Mouse (Mus musculus) liver, embryonic 12.5 days (tissue): ENCODE results near the gene Grik4. TPM values are rescaled to one million over a fixed set of nuclear protein-coding genes. Genes with fewer than 3 reads are reported as not detected.

Experiments used
- ATAC-seq: fragments of 200-750 bp; cut with Nextera tagmentation; 2 replicates; pipeline ENCODE4 v1.8.0; 2017; ENCODE audit warnings: moderate number of reproducible peaks, mild to moderate bottlenecking, moderate library complexity
- H3K27ac ChIP-seq: fragments of 300-500 bp; sonication (generic); 2 replicates; pipeline ENCODE4 v1.5.1; 2016; ENCODE audit warnings: mild to moderate bottlenecking
- H3K27me3 ChIP-seq: fragments of 300-500 bp; sonication (generic); replicated peaks from 2 replicates; pipeline ENCODE4 v1.6.1; 2016; ENCODE audit warnings: mild to moderate bottlenecking, moderate library complexity
- H3K36me3 ChIP-seq: fragments of 300-500 bp; sonication (generic); 2 replicates; pipeline ENCODE4 v1.6.1; 2016; ENCODE audit warnings: mild to moderate bottlenecking, moderate library complexity
- H3K4me1 ChIP-seq: fragments of 300-500 bp; sonication (generic); 2 replicates; pipeline ENCODE4 v1.6.1; 2016
- H3K4me2 ChIP-seq: fragments of 300-500 bp; sonication (generic); 2 replicates; pipeline ENCODE4 v1.6.1; 2016; ENCODE audit warnings: mild to moderate bottlenecking, moderate library complexity
- H3K4me3 ChIP-seq: fragments of 300-500 bp; sonication (generic); 2 replicates; pipeline ENCODE4 v1.5.1; 2016; ENCODE audit warnings: mild to moderate bottlenecking, moderate library complexity
- H3K9ac ChIP-seq: fragments of 300-500 bp; sonication (generic); 2 replicates; pipeline ENCODE4 v1.6.1; 2016; ENCODE audit warnings: mild to moderate bottlenecking, moderate library complexity
- H3K9me3 ChIP-seq: fragments of 300-500 bp; sonication (generic); replicated peaks from 2 replicates; pipeline ENCODE4 v1.6.1; 2016; ENCODE audit warnings: mild to moderate bottlenecking, moderate library complexity
- WGBS: fragments of 180-500 bp; shearing (Covaris S2); methylation state at CpG from one replicate; pipeline ENCODE4 v1.1.7; 2016; ENCODE audit not compliant: insufficient replicate concordance; 5-methylcytosine and 5-hydroxymethylcytosine counted together
- polyA plus RNA-seq: library from polyadenylated mRNA; unstranded; fragments of >200 nt; fragmentation: Nextera tagmentation; extraction: Ambion mirVana; gene quantifications from 2 replicates; pipeline ENCODE4 v1.2.1, GENCODE M21; 2016

The Grik4 gene
- polyA plus RNA-seq, 1 experiment from 2014 or later = 2.2 TPM

GRCm38 (mm10) chr9:42490589-42491382 lies 453.5 kb downstream of the Grik4 start:
- no peak overlapping the region for H3K27ac ChIP-seq
- no peak overlapping the region for H3K4me3 ChIP-seq

DNA sequence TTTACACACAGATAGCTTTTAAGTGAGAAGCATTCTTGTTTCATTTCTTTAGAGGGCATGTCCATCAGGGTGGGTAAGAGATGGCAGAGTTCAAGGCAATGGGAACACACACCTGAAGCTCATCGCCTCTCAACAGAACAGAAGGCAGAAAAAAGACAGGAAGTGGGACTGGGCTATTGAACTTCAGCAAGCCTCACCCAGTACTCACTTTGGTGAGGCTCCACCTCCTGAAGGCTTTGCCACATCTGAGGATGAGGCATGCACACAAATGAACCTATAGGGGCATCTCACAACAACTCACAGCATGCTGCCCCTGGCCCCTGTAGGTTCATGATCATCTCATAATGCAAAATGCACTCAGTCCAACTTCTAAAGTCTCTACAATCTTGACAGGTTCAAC lies 456.2 kb downstream of the Grik4 start:
- no peak for ATAC-seq
- Histone ChIP-seq H3K27ac (no peak overlapping the region), H3K4me1 (no peaks in the 10 kb centered on the region), H3K4me3 (no peak overlapping the region), H3K9me3 (no peaks in the 10 kb centered on the region), H3K36me3 (no peaks in the 10 kb centered on the region), H3K9ac (no peak overlapping the region), H3K27me3 (no peaks in the 10 kb centered on the region; the same call in none of the 2 replicates), H3K4me2 (no peak overlapping the region)
- WGBS = 61% methylated on average over 1 of the region's 1 CpGs

More at GRCm38 (mm10) chr9:42490589-42491382, 453.5 kb downstream of the Grik4 start:
- 74% methylated on average over 16 of the region's 16 CpGs for WGBS
- H3K36me3 ChIP-seq = no peaks in the 10 kb centered on the region
- no peak overlapping the region for H3K4me2 ChIP-seq
- no peaks in the 10 kb centered on the region for H3K4me1 ChIP-seq
- H3K27me3 ChIP-seq = no peaks in the 10 kb centered on the region; the same call in none of the 2 replicates
- H3K9me3 ChIP-seq = no peaks in the 10 kb centered on the region
- ATAC-seq = no peak
- H3K9ac ChIP-seq = no peak overlapping the region

- no peaks in the 10 kb centered on the region for H3K36me3 ChIP-seq
- ATAC-seq = no peak
- H3K9ac ChIP-seq = no peak overlapping the region
- 54% methylated on average over 4 of the region's 4 CpGs for WGBS
- H3K27me3 ChIP-seq = no peaks in the 10 kb centered on the region; the same call in none of the 2 replicates
- no peak overlapping the region for H3K4me2 ChIP-seq
- no peak overlapping the region for H3K4me3 ChIP-seq
- no peak overlapping the region for H3K27ac ChIP-seq
- H3K9me3 ChIP-seq = no peaks in the 10 kb centered on the region
- H3K4me1 ChIP-seq = no peaks in the 10 kb centered on the region
These were observed 457.4 kb downstream of the Grik4 start for GRCm38 (mm10) chr9:42486913-42487312.

DNA sequence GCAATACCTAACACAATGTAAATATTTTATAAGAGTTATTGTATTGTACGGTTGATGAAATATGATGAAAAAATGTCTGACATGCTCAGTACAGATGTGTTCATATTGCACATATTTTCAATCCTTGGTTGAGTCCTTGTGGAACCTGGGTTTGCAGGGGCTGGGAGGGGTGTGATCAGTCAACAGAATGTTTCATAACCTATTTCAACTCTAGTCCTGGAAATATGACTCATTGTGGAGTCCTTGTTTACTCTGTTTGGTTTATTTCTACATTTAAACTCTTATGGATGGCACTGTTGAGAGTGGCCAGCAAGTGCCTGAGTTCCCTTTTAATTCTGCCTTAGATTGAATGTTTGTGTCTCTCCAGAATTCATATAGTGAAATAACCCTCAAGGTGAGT lies 459.6 kb downstream of the Grik4 start:
- no peak overlapping the region for H3K4me2 ChIP-seq
- no peak for ATAC-seq
- WGBS = 83% methylated on average over 1 of the region's 1 CpGs

DNA sequence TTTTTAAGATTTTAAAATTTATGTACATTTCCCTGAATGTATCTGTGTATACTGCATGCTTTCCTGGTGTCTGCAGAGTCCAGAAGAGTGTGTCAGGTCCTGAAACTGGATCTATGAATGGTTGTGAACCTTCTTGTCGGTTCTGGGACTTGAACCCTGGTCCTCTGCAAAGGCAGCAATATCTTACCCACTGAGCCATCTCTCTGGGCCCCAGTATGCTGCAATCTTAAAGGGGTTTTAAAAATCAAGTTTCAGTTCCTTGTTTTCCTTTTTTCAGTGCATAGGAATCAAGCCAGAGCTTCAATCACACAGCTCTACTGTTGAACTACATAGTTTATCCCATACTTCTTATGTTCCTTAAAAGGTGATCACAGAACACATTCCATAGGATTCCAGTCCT lies 461.3 kb downstream of the Grik4 start:
- Histone ChIP-seq H3K36me3 (no peaks in the 10 kb centered on the region), H3K4me3 (no peak overlapping the region), H3K4me2 (no peak overlapping the region), H3K27me3 (no peaks in the 10 kb centered on the region; the same call in 1 of the 2 replicates), H3K9ac (no peak overlapping the region), H3K4me1 (no peaks in the 10 kb centered on the region), H3K27ac (no peak overlapping the region), H3K9me3 (no peaks in the 10 kb centered on the region)
- ATAC-seq = no peak
- WGBS = 50% methylated on average over 1 of the region's 1 CpGs

More for the DNA sequence above, 459.6 kb downstream of the Grik4 start:
- no peaks in the 10 kb centered on the region for H3K9me3 ChIP-seq
- no peak overlapping the region for H3K9ac ChIP-seq
- H3K27me3 ChIP-seq = no peaks in the 10 kb centered on the region; the same call in none of the 2 replicates
- no peaks in the 10 kb centered on the region for H3K36me3 ChIP-seq
- no peaks in the 10 kb centered on the region for H3K4me1 ChIP-seq
- no peak overlapping the region for H3K27ac ChIP-seq
- H3K4me3 ChIP-seq = no peak overlapping the region

DNA sequence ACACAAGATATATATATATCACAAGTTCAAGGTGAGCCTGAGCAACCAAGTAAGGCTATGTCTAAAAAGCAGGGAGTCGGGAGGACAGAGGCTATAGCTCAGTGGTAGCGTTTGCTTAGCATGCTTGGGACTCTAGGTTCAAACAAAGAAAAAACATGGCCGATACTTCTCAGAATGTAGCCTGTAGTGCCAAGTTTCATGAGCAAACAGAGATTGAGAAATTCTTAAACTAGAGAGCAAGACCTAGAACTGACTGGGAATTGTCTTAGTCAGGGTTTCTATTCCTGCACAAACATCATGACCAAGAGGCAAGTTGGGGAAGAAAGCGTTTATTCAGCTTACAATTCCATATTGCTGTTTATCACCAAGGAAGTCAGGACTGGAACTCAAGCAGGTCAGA lies 468.1 kb downstream of the Grik4 start:
- Histone ChIP-seq H3K4me3 (no peak overlapping the region), H3K36me3 (no peaks in the 10 kb centered on the region), H3K9me3 (no peaks in the 10 kb centered on the region), H3K9ac (no peak overlapping the region), H3K27me3 (no peaks in the 10 kb centered on the region), H3K4me2 (no peak overlapping the region), H3K27ac (no peak overlapping the region), H3K4me1 (peaks cover 29% of the 10 kb centered on the region)
- no peak for ATAC-seq
- WGBS = 59% methylated on average over 4 of the region's 4 CpGs

- peaks cover 8% of the 10 kb centered on the region for H3K36me3 ChIP-seq
- no peak overlapping the region for H3K9ac ChIP-seq
- no peak overlapping the region for H3K4me2 ChIP-seq
- H3K9me3 ChIP-seq = no peaks in the 10 kb centered on the region
- 18% methylated on average over 8 of the region's 8 CpGs for WGBS
- H3K27me3 ChIP-seq = no peaks in the 10 kb centered on the region
- ATAC-seq = peak; percentile 46
- no peak overlapping the region for H3K27ac ChIP-seq
- peaks cover 40% of the 10 kb centered on the region for H3K4me1 ChIP-seq
- H3K4me3 ChIP-seq = no peak overlapping the region
These were observed 470.0 kb downstream of the Grik4 start for GRCm38 (mm10) chr9:42474244-42474643.

DNA sequence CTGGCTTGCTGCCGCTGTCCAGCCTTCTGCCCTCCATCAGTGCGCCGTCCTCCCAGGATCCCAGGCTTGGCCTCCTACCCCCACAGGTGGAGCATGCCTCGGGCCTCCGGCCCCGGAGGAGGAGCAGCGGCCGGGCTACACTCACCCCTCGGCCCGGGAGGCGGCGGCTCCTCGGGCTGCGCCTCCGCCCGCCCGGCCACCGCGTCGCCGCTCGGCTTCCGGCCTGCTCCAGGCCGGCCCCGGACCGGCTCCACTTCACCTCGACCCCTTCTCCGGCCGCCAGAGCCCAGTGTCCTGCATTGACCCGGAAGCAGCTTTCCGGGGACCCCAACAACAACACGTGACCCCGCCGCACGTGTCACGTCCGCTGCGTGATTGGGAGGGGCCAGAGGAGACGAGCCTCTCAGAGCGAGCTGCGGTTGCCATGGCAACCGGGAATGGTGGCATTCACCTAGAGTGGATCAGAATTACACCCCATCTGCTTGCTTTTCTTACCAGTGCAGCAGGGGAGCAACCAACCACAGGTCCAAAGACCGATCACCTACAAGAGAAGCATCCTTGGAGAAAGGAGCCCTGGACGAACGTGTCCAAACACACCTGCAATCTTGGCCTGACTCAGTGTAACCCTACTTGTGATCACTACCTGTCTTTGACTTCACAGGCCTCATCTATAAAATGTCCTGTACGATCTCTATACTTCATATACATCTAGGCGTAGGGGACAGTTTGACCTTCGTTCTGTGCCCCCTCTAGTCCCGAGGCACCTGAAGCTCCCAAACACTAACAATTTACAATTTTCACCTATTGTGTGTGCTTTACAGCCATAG lies 472.2 kb downstream of the Grik4 start:
- Histone ChIP-seq H3K4me2 (peak overlapping the region; percentile 93), H3K9ac (peak overlapping the region; percentile 80), H3K4me3 (peak overlapping the region; percentile 91), H3K27ac (peak overlapping the region; percentile 90), H3K36me3 (peaks cover 9% of the 10 kb centered on the region), H3K9me3 (no peaks in the 10 kb centered on the region), H3K27me3 (no peaks in the 10 kb centered on the region), H3K4me1 (peaks cover 54% of the 10 kb centered on the region)
- ATAC-seq = peak; percentile 84
- WGBS = 7% methylated on average over 49 of the region's 49 CpGs

- Histone ChIP-seq H3K4me2 (peak overlapping the region; percentile 93), H3K27ac (peak overlapping the region; percentile 90), H3K27me3 (no peaks in the 10 kb centered on the region), H3K36me3 (peaks cover 15% of the 10 kb centered on the region), H3K9me3 (no peaks in the 10 kb centered on the region), H3K4me3 (peak overlapping the region; percentile 91), H3K4me1 (peaks cover 58% of the 10 kb centered on the region), H3K9ac (peak overlapping the region; percentile 80)
- 26% methylated on average over 4 of the region's 4 CpGs for WGBS
- peak; percentile 76 for ATAC-seq
These were observed 473.1 kb downstream of the Grik4 start for GRCm38 (mm10) chr9:42471214-42471613.

- no peak for ATAC-seq
- H3K4me1 ChIP-seq = peaks cover 60% of the 10 kb centered on the region
- no peaks in the 10 kb centered on the region for H3K9me3 ChIP-seq
- 87% methylated on average over 15 of the region's 15 CpGs for WGBS
- no peak overlapping the region for H3K4me3 ChIP-seq
- H3K4me2 ChIP-seq = no peak overlapping the region
- H3K27me3 ChIP-seq = no peaks in the 10 kb centered on the region
- no peak overlapping the region for H3K27ac ChIP-seq
- H3K36me3 ChIP-seq = peaks cover 18% of the 10 kb centered on the region
- no peak overlapping the region for H3K9ac ChIP-seq
These were observed 475.0 kb downstream of the Grik4 start for GRCm38 (mm10) chr9:42469323-42469722.

GRCm38 (mm10) chr9:42468360-42468759 lies 475.9 kb downstream of the Grik4 start:
- Histone ChIP-seq H3K4me1 (peaks cover 61% of the 10 kb centered on the region), H3K9ac (no peak overlapping the region), H3K4me3 (no peak overlapping the region), H3K4me2 (no peak overlapping the region), H3K9me3 (no peaks in the 10 kb centered on the region), H3K27me3 (no peaks in the 10 kb centered on the region), H3K27ac (no peak overlapping the region), H3K36me3 (peaks cover 21% of the 10 kb centered on the region)
- ATAC-seq = no peak
- WGBS = 55% methylated on average over 5 of the region's 5 CpGs
